Comparison of ENCODE assay signal across 10 mouse cellular contexts in genomic region chr2:25458911-25459310, GRCm38 (mm10). TPM values are rescaled to one million over a fixed set of nuclear protein-coding genes. Genes with fewer than 3 reads are reported as not detected.
A peak's percentile ranks its signal among the peaks of the same experiment; 100 is the strongest.
DNase-seq lines count a peak whose midpoint lies in the region; ATAC-seq and TF ChIP-seq lines count a peak whose summit lies in the region.
"Had no signal": no experiment of that assay in that cellular context is flagged by ENCODE, and none has a peak within 500 bp of the region (broad histone marks: within the 10 kb centered on the region; RNA-seq: fewer than 3 reads in every experiment).

No protein-coding gene starts in this region.

- TF ChIP-seq CTCF in cerebellum, adult 2 months (IDR thresholded peaks at IDR 0.05; ENCODE audit: borderline replicate concordance, insufficient read depth, low read depth, low read length), result peak; percentile 22; the same call in 1 of the 2 replicates
- no peak for TF ChIP-seq CTCF in midbrain, postnatal 0 days (IDR thresholded peaks at IDR 0.05)

- WGBS in cerebellum, adult 2 months, result 15% methylated on average over 5 of the region's 5 CpGs
- 83% methylated on average over 5 of the region's 5 CpGs for WGBS in midbrain, postnatal 0 days
- WGBS in midbrain, embryonic 15.5 days, result 75% methylated on average over 5 of the region's 5 CpGs
- 37% methylated on average over 5 of the region's 5 CpGs for WGBS in large intestine, adult 2 months
- WGBS in midbrain, embryonic 14.5 days, result 79% methylated on average over 5 of the region's 5 CpGs

- DNase-seq in cerebellum, adult 2 months, result peak; percentile 52 to 55
- peak; percentile 12 for DNase-seq in midbrain, postnatal 0 days (ENCODE audit: low spot score)
- peak; percentile 57 for DNase-seq in large intestine, adult 2 months (ENCODE audit: low read depth, low spot score)
- peak; percentile 6 for DNase-seq in telencephalon, adult 2 months (ENCODE audit: low read depth, low spot score)
- no peak for DNase-seq in layer of hippocampus, adult 9-11 months
- DNase-seq in midbrain, embryonic 14.5 days, result no peak

- no peak overlapping the region for H3K4me2 ChIP-seq in midbrain, postnatal 0 days (ENCODE audit: low read depth, low read length, poor library complexity, severe bottlenecking)
- H3K4me2 ChIP-seq in midbrain, embryonic 15.5 days, result no peak overlapping the region
- H3K4me2 ChIP-seq in midbrain, embryonic 14.5 days (ENCODE audit: low read length), result no peak overlapping the region; the same call in 1 of the 2 replicates

- H3K4me3 ChIP-seq in cerebellum, adult 2 months (replicated peaks; ENCODE audit: insufficient read depth, low read depth, low read length), result peak overlapping the region; percentile 62
- no peak overlapping the region for H3K4me3 ChIP-seq in midbrain, postnatal 0 days (ENCODE audit: low read depth, low read length)
- no peak overlapping the region for H3K4me3 ChIP-seq in midbrain, embryonic 15.5 days
- no peak overlapping the region for H3K4me3 ChIP-seq in midbrain, embryonic 14.5 days (replicated peaks; ENCODE audit: low read depth, low read length)
- H3K4me3 ChIP-seq: midbrain, embryonic 12.5 days had no signal

- peaks cover 55% of the 10 kb centered on the region for H3K4me1 ChIP-seq in cerebellum, adult 2 months (ENCODE audit: control insufficient read depth, insufficient read depth, low read length)
- peaks cover 15% of the 10 kb centered on the region for H3K4me1 ChIP-seq in midbrain, postnatal 0 days (ENCODE audit: insufficient read depth, low read length)
- peaks cover 26% of the 10 kb centered on the region for H3K4me1 ChIP-seq in midbrain, embryonic 15.5 days
- H3K4me1 ChIP-seq in midbrain, embryonic 14.5 days (ENCODE audit: control insufficient read depth, insufficient read depth, low read length), result peaks cover 17% of the 10 kb centered on the region

- no peaks in the 10 kb centered on the region for H3K9me3 ChIP-seq in midbrain, postnatal 0 days (ENCODE audit: low read length)
- H3K9me3 ChIP-seq in midbrain, embryonic 15.5 days, result no peaks in the 10 kb centered on the region
- no peaks in the 10 kb centered on the region for H3K9me3 ChIP-seq in midbrain, embryonic 14.5 days (ENCODE audit: control insufficient read depth, low read length)
- H3K9me3 ChIP-seq: midbrain, embryonic 12.5 days had no signal

- peak overlapping the region; percentile 80; the same call in 1 of the 2 replicates for H3K27ac ChIP-seq in cerebellum, adult 2 months (ENCODE audit: insufficient read depth, low read length)
- no peak overlapping the region for H3K27ac ChIP-seq in midbrain, postnatal 0 days (ENCODE audit: low read depth, low read length)
- H3K27ac ChIP-seq in midbrain, embryonic 15.5 days, result no peak overlapping the region
- no peak overlapping the region for H3K27ac ChIP-seq in midbrain, embryonic 14.5 days (replicated peaks; ENCODE audit: low read depth, low read length)
- H3K27ac ChIP-seq: midbrain, embryonic 12.5 days had no signal

- TF ChIP-seq POLR2A in cerebellum, adult 2 months (IDR thresholded peaks at IDR 0.05; ENCODE audit: borderline replicate concordance, insufficient read depth, low read length), result 0 out of 2 replicates have a peak, but pooled peaks have one; percentile 5

- peaks cover 17% of the 10 kb centered on the region for H3K36me3 ChIP-seq in midbrain, postnatal 0 days (ENCODE audit: insufficient read depth, low read length)
- H3K36me3 ChIP-seq in midbrain, embryonic 15.5 days (replicated peaks), result peaks cover 6% of the 10 kb centered on the region
- H3K36me3 ChIP-seq in midbrain, embryonic 14.5 days (ENCODE audit: control insufficient read depth, insufficient read depth, low read length), result peaks cover 22% of the 10 kb centered on the region

- no peaks in the 10 kb centered on the region for H3K27me3 ChIP-seq in cerebellum, adult 2 months (ENCODE audit: control insufficient read depth, insufficient read depth, low read length)
- no peaks in the 10 kb centered on the region for H3K27me3 ChIP-seq in midbrain, postnatal 0 days (ENCODE audit: insufficient read depth, low read length)
- no peaks in the 10 kb centered on the region for H3K27me3 ChIP-seq in midbrain, embryonic 15.5 days (replicated peaks)
- H3K27me3 ChIP-seq in midbrain, embryonic 14.5 days (ENCODE audit: control insufficient read depth, insufficient read depth, low read length), result no peaks in the 10 kb centered on the region
- H3K27me3 ChIP-seq: midbrain, embryonic 12.5 days had no signal

- ATAC-seq in cerebellum, adult (ENCODE audit: insufficient number of reproducible peaks, low FRiP score, low TSS enrichment), result no peak
- ATAC-seq in midbrain, postnatal 0 days (ENCODE audit: low FRiP score), result no peak
- no peak for ATAC-seq in midbrain, embryonic 15.5 days (replicated peaks)
- ATAC-seq in midbrain, embryonic 14.5 days (ENCODE audit: low FRiP score, low TSS enrichment), result no peak

- no peak overlapping the region for H3K9ac ChIP-seq in midbrain, postnatal 0 days (replicated peaks; ENCODE audit: low read length, poor library complexity, severe bottlenecking)
- no peak overlapping the region for H3K9ac ChIP-seq in midbrain, embryonic 15.5 days
- H3K9ac ChIP-seq in midbrain, embryonic 14.5 days (replicated peaks; ENCODE audit: low read length), result no peak overlapping the region

RNA-seq across cellular contexts. Expression of gene Paxx, which starts 2.0 kb away (rescaled TPM):
- 196 and 230 TPM in 2 replicates for polyA plus RNA-seq in cerebellum, adult 2 months (2012; rRNA removed)
- total RNA-seq in midbrain, postnatal 0 days (2014; rRNA removed), result 163 and 195 TPM in 2 replicates
- 151 and 165 TPM in 2 replicates for polyA plus RNA-seq in midbrain, postnatal 0 days (2015; fragmentation: Nextera tagmentation; extraction: Ambion mirVana)
- 119 and 128 TPM in 2 replicates for polyA plus RNA-seq in midbrain, embryonic 15.5 days (2015; fragmentation: Nextera tagmentation; extraction: Ambion mirVana)
- polyA plus RNA-seq in large intestine, adult 2 months (2012; rRNA removed), result 45.6 and 48.9 TPM in 2 replicates
- polyA plus RNA-seq in midbrain, embryonic 14.5 days (2014; fragmentation: Nextera tagmentation; extraction: Ambion mirVana), result 95.4 and 126 TPM in 2 replicates

RNA-seq across cellular contexts. Expression of gene Clic3, which starts 2.3 kb away (rescaled TPM):
- 0.84 and 2.8 TPM in 2 replicates for polyA plus RNA-seq in cerebellum, adult 2 months (2012; rRNA removed)
- 0.61 and 0.66 TPM in 2 replicates for total RNA-seq in midbrain, postnatal 0 days (2014; rRNA removed)
- 2.0 and 2.4 TPM in 2 replicates for polyA plus RNA-seq in midbrain, postnatal 0 days (2015; fragmentation: Nextera tagmentation; extraction: Ambion mirVana)
- 3.3 and 3.9 TPM in 2 replicates for polyA plus RNA-seq in midbrain, embryonic 15.5 days (2015; fragmentation: Nextera tagmentation; extraction: Ambion mirVana)
- 1.3 and 1.4 TPM in 2 replicates for polyA plus RNA-seq in large intestine, adult 2 months (2012; rRNA removed)
- polyA plus RNA-seq in midbrain, embryonic 14.5 days (2014; fragmentation: Nextera tagmentation; extraction: Ambion mirVana), result 1.7 and 1.9 TPM in 2 replicates
- total RNA-seq: hematopoietic stem cell, adult 5-6 weeks had no signal

RNA-seq across cellular contexts. Expression of gene Ptgds, which starts 10.9 kb away (rescaled TPM):
- polyA plus RNA-seq in cerebellum, adult 2 months (2012; rRNA removed), result 2,130 and 2,485 TPM in 2 replicates
- total RNA-seq in midbrain, postnatal 0 days (2014; rRNA removed), result 2,128 and 2,726 TPM in 2 replicates
- polyA plus RNA-seq in midbrain, postnatal 0 days (2015; fragmentation: Nextera tagmentation; extraction: Ambion mirVana), result 2,827 and 3,075 TPM in 2 replicates
- 822 and 843 TPM in 2 replicates for polyA plus RNA-seq in midbrain, embryonic 15.5 days (2015; fragmentation: Nextera tagmentation; extraction: Ambion mirVana)
- 0.53 and 1.0 TPM in 2 replicates for polyA plus RNA-seq in large intestine, adult 2 months (2012; rRNA removed)
- 3.7 and 71.9 TPM in 2 replicates for polyA plus RNA-seq in midbrain, embryonic 14.5 days (2014; fragmentation: Nextera tagmentation; extraction: Ambion mirVana)

RNA-seq across cellular contexts. Expression of gene Abca2, which starts 30.4 kb away (rescaled TPM):
- polyA plus RNA-seq in cerebellum, adult 2 months (2012; rRNA removed), result 285 and 294 TPM in 2 replicates
- 79.8 and 84.3 TPM in 2 replicates for total RNA-seq in midbrain, postnatal 0 days (2014; rRNA removed)
- 13.5 and 14.5 TPM in 2 replicates for polyA plus RNA-seq in midbrain, postnatal 0 days (2015; fragmentation: Nextera tagmentation; extraction: Ambion mirVana)
- 16.4 and 17.6 TPM in 2 replicates for polyA plus RNA-seq in midbrain, embryonic 15.5 days (2015; fragmentation: Nextera tagmentation; extraction: Ambion mirVana)
- polyA plus RNA-seq in large intestine, adult 2 months (2012; rRNA removed), result 7.5 and 12.4 TPM in 2 replicates
- 16.9 and 17.7 TPM in 2 replicates for polyA plus RNA-seq in midbrain, embryonic 14.5 days (2014; fragmentation: Nextera tagmentation; extraction: Ambion mirVana)

RNA-seq across cellular contexts. Expression of gene Lcn12, which starts 34.8 kb away (rescaled TPM):
- polyA plus RNA-seq in cerebellum, adult 2 months (2012; rRNA removed), result not detected in 2 replicates
- total RNA-seq in midbrain, postnatal 0 days (2014; rRNA removed), result not detected in 2 replicates
- polyA plus RNA-seq in midbrain, postnatal 0 days (2015; fragmentation: Nextera tagmentation; extraction: Ambion mirVana), result not detected in 2 replicates
- polyA plus RNA-seq in midbrain, embryonic 15.5 days (2015; fragmentation: Nextera tagmentation; extraction: Ambion mirVana), result not detected in 2 replicates
- polyA plus RNA-seq in large intestine, adult 2 months (2012; rRNA removed), result not detected in 2 replicates
- not detected in 2 replicates for polyA plus RNA-seq in midbrain, embryonic 14.5 days (2014; fragmentation: Nextera tagmentation; extraction: Ambion mirVana)
- total RNA-seq: hematopoietic stem cell, adult 5-6 weeks had no signal
- polyA plus RNA-seq: midbrain, embryonic 12.5 days had no signal

Comparison
In these comparisons a context has a peak if more than half of its experiments do, and no peak if none do; other contexts are left out.
1. DNase-seq: peak in cerebellum, adult 2 months (2 of 2), midbrain, postnatal 0 days (single experiment), large intestine, adult 2 months (single experiment) and telencephalon, adult 2 months (single experiment); none in layer of hippocampus, adult 9-11 months (single experiment) and midbrain, embryonic 14.5 days (single experiment).